Mouse (Mus musculus): Measurements from ENCODE around the gene Zc3h4.

GRCm38 (mm10) chr7:16475321-16475720, 74.6 kb downstream of the Zc3h4 start:
- TF ChIP-seq CTCF (IDR thresholded peaks at IDR 0.05; ENCODE audit: low read depth), result no peak
- TF ChIP-seq EP300 (optimal IDR thresholded peaks at IDR 0.05), result no peak

Data from stomach, postnatal 0 days (tissue).